Mouse (Mus musculus) spleen, postnatal 10 days (tissue): ENCODE data around the gene Emp3.
"Not testable (repeated sequence)": the region's sequence is repeated elsewhere in the genome, so short reads cannot be mapped to it uniquely, and the experiment has no call there.

Experiments used
- DNase-seq, 2 experiments: peaks; one replicate each; pipeline ENCODE4 v3.0.0; 2021 to 2022; ENCODE audit warnings: low spot score in 2 of 2

Emp3 gene

DNA sequence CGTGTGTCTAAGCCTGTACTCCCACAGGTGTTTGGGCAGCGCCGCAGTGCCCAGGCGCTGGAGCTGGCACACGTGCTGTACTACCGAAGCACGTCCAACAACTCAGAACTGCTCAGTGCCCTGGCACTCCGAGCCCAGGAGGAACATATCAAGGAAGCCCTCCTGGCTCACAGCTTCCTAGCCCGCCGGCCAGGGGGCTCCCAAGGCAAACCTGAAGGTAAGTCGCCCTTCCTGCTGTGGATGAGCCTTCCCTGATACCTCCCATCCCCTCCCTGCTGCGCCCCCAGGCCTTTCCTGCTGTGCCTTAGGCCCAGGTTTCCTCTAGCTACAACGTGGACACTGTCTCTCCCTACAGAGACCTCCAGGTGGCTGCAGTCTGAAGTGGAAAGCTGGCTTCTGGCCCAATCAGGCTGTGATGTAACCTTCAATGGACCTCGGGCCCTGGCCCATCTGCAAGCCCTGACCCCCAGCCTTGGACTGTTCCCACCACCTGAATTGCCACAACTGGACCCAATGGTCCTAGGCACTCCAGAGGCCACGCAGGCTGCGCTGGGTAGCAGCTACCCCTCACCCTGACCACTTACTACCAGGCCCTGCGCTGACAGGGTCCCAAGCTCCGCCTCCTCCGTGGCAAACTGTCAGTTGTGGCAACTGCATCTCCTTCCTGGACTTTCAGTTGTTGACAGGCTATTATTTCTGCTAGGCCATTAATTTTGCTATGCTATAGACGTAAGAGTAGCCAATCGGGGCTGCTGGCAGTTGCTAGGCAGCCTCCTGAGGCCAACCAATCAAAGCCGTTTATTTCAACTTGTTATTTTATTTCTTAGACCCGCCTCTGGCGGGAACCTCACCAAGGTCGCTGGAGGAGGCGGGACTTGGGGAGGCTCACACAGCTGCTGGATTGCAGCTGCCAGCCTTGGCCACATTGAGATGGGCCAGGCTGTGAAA, 4.9 kb downstream of the Emp3 start:
- DNase-seq: peak; percentile 73 to 88

DNA sequence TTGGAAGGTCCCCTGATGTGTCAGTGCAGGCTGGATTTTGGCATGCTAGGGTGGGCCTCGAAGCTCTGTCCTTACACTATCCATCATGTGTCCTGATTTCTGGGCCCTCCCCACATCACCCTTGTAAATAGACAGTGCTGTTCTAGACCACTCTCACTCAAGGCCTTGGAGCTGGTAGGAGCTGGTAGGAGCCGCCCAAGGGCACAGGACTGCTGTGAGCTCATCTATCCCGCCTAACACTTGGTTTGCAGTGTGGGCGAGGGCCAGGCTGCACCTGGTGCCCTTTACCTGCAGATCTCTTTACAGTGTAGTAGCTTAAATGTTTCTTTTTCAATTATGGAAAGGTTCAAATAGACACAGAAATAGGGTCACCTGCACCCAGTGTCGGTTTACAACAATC, 6.2 kb downstream of the Emp3 start:
- no peak for DNase-seq

DNA sequence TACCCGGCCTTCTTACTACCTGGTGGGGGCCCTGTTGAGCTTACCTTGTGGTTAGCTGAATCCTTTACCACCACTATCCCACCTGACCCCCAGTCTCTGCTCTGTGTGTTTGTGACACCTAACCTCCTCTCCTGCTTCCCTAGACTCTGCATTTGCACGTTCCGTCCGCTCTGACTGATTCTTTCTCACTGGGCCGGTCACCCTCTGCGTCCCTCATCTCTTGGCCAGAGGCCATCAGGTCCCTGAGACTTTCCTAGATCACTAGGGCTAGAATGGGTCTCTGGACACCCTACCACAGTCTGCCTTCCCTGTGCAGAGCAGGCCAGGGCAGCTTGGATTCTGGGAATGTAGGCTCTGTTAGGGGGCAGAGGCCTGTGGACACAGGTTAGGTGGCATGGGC, 7.1 kb downstream of the Emp3 start:
- DNase-seq: no peak

DNA sequence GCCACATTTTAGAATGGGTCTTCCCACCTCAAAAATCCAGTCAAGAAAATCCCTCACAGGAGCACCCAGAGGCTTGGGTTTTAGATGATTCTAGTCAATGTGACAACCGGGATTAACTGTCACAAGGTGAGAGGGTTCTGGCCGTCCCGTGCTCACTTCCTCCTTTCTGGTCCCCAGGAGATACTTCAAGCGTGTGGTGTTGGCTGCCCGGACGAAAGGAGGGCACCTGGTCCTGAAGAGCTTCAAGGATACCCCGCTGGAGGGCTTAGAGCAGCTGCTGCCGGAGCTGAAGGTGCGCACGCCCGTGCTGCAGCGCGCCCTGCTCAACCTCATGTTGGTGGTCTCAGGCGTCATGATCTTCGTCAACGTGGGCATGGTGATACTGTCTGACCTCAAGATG, 12.1 kb downstream of the Emp3 start:
- DNase-seq: no peak

DNA sequence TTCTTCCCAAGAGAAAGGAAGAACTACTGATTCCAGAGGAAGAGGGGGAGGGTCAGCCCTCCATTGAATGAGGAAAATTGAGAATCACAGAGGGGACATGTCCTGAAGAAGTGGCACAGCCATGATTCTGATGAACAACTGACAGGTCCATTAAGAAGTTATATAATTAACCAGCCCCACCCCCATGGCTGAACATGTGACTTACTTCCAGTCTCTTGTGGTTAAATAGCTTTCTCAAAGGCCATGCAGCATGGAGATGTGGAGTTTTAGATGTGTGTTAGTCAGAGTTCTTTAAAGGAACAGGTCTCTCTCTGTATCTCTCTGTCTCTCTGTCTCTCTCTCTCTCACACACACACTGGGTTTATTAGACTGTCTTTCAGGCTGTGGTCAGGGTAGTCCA, 12.8 kb downstream of the Emp3 start:
- DNase-seq: no peak

DNA sequence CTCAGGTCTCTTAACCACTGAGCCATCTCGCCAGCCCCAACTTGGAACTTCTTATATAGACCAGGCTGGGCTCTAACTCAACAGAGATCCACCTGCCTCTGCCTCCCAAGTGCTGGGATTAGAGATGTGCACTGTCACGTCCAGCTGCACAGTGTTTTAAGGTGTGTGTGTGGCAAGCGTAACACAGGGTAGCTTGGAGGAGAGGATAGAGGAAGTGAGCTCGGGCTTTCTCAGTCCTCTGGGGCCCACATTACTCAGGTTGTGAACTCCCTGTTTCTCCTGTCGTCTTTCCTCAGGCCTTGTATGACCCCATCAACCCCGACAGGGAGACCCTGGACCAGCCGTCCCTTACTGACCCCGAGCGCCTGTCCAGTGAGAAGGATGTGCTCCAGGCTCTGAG, 14.6 kb downstream of the Emp3 start:
- no peak for DNase-seq

DNA sequence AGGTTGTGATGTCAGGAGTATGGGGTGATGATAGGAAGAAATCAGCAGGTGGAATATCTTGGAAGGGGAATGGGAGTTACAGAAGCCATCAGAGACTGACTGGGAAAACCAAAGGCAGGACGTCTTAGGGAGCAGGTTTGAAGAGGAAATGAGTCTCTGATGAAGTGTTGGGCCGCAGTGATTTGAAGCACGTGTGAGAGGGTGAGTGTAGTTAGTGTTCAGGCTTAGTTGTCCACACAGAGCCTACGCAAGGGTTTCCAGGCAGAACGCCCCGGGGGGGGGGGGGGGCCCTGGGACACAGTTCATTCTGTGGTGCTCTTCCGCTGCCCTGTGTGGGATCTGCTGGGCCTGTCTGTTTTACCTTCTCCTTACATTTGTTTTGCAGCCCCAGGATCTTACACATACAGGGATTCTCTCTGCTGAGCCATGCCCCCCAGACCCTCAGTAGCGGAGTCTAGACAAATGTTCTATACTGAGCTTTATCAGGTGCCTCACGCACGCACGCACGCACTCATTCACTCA, 18.7 kb downstream of the Emp3 start:
- no peak for DNase-seq

DNA sequence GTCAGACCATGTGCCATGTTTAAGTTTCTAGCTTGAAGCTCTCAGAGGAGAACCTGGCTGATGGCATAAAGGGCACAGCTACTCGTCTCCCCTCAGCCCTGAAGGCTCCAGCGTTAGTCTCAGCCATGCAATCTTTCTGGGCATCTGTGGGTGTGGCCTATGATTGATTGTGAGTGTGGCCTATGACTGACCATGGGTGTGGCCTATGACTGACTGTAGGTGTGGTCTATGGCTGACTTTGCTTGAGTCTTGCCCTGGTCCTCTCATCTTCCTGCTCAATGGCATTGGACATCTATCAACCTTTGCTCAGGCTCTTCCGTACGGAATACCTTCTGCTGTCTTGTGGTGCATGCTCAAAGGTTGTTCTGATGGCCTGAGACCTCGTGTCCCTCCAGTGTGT, 19.6 kb downstream of the Emp3 start:
- DNase-seq: peak in 1 of 2 experiments; percentile 58

DNA sequence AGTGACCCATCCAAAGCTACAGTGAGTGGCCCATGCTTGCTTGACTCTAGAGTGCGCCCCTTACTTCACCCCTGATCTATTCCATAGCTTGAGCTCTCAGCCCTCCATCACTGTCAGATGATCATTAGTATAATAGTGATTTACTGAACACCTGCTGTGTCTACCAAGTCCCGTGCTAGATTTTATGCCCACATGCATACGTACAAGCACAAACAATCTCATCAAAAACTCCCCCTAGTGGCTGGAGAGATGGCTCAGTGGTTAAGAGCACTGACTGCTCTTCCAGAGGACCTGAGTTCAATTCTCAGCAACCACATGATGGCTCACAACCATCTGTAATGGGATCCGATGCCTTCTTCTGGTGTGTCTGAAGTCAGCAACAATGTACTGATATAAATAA, 23.1 kb downstream of the Emp3 start:
- peak in 1 of 2 experiments; percentile 55 for DNase-seq

DNA sequence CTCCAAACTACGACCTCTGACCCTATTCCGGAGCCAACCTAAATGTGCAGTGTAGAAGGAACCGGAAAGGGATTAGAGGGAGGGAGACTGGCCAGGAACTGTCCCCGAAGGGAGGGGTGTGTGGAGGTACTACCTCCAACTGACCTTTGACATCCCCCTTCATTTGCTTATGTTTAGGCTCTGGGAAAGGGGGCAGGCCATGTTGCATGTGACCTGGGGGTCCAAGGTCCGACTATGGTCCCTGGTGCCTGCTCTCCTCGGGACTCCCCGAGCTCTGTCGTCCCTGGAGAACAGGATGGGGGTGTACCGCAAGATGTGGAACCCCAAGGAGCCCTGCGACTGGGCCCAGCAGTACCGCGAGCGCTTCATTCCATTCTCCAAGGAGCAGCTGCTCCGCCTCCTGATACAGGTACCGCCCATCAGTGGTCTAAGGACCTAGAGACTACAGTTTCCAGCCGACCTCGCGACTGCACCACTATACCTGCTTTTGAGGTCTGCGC, 23.9 kb downstream of the Emp3 start:
- peak; percentile 70 to 75 for DNase-seq

DNA sequence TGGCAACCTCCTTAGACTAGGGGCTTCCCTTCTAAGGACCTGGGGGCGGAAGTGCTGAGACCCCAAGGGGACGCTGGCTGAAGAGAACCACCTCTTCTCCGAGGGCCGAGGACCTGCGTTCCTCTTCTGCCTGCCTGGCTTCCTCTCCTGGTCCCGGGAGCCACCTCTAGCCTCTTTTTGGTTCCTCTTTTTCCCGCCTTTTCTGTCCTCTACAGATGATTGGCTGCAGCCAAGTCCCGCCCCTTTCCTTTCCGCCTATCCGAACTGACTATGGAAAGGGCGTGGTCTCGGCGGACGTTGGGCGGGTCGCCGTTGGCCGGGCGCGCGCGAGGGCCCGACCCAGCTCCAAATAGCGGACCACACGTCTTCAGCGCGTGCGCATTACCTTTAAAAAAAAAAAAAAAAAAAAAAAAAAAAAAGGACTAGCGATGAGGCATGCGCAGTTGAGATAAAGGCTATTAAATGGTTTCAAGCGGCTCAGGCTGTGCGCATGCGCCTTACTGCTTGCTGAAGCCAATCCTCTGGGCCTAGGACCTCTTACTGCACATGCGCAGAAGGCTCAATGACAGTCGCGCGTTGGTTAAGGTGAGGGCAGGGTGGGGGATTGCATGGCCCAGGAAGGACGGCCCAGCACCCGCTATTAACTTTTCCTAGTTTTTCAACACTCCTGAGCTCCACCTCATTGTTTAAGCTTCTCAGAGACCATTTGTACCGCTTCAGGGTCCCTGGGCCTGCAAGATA, 24.5 kb downstream of the Emp3 start, which contains the start of the genes Syngr4 and Tmem143:
Gene Syngr4, minus strand, starts transcription at position 198 of the 741 bp plus-strand sequence.
Gene Tmem143, plus strand, starts transcription at position 425 of the 741 bp plus-strand sequence.
- DNase-seq: peak; percentile 93 to 97

DNA sequence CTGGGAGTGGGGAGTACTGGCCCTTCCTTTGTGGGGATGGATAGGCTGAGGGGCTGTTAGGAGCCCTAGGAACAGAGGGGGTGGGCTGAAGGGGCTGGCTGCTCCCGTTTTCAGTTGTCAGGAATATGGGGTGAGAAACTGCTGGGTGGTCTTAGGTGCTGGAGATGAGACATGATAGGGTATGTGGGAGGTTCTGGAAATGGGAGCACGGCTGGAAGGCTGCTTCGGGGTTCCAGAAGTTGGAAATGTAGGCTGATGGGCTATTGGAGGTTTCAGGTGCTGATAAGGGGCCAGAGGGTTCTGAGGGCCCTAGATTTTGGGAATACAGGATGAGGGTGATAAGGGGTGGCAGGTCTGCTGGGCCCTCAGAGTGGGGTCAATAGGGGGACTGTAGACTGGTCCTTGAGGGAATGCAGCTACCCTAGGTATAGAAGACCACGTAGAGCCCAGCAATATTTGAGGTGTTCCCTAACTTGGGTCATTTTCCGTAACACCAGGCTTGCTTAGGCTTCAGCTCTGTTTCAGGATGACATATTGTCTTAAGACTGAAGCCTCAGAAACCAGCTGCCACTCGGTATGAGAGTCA, 25.2 kb downstream of the Emp3 start:
- DNase-seq: no peak

DNA sequence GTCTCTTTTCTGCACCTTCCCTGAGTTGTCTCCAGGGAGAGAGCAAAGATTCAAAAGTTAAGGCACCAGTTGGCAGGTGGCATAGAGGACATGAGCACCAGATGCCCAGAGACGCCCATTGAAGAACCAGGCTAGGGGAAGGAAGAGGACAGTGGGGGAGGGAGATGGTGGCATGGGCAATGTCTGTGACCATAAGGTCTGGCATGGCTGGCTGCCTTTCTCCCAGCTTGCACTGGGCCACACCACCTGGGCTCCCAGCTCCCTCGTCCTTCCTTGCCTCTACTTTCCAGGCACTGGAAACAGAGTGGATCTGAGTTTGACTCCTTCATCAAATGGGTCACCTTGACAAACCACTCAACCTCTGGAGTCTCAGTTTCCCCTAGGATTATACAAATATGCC, 28.6 kb downstream of the Emp3 start:
- no peak for DNase-seq

DNA sequence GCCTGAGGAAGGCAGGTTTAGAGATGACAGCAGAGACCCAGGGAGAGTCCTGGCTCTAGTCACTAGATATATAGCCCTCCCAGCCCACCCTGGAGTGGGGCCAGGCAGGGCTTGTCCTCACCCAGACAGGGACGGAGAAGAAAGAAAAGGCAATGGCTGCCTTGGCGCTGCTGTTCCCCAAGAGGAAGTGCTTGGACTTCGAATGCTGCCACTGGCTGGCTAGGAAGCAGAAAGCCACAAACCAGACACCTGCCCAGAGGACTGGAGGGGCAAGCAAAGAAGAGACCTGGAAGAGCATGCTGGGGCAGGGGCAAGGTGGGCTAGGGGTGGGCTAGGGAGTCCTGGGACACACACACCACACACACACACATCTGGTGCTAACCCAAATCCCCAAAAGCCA, 34.0 kb downstream of the Emp3 start:
- no peak for DNase-seq

DNA sequence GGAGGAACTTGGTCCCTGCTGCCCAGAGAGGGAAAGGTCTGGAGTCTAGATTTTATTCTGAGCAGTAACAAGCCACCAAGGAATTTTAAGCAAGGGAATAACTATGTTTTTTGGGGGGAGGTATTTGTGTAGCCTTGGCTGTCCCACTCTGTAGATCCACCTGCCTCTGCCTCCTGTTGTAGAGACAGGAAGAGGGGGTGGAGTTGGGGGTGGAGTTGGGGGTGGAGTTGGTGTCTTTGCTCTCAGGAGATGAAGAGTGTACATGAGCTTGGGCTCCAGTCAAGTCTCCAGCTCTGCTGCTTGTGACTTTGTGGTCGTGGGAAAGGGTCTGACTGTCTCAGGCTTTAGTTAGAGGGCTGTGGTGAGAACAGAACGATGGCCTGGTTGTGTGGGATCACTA, 40.2 kb downstream of the Emp3 start:
- no peak for DNase-seq

DNA sequence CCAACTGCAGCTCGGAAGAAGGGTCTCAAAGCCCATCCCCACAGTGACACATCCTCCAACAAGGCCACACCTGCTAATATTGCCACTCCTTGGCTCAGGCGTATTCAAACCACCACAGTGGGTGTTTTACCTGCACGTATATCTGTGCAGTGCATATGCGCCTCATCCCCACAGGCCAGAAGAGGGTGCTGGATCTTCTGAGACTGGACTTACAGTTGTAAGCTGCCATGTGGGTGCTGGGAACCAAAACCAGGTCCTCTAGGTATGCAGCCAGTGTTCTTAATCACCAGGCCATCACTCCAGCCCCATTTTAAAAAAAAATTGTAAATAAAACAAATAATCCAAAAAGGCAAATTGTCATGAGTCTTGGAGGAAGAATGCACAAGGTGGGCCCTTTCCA, 40.7 kb downstream of the Emp3 start:
- DNase-seq: no peak

DNA sequence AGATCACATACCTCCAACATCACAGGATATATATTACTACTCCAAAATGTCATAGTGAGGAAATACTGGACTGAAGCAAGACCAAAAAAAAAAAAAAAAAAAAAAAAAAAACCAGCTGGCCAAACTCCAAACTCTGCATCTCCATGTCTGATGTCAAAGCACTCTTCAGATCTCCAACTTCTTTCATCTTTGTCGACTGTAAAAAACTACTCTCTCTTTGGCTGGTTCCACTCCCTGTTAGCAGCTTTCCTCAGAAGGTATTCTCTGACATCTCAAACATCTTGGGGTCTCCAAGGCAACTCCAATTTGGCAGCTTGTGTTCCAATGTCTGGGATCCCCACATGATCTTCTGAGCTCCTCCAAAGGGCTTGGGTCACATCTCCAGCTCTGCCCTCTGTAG, 42.9 kb downstream of the Emp3 start, which contains the start of gene Grin2d:
Gene Grin2d, minus strand, starts transcription at position 101 of the 400 bp plus-strand sequence.
- not testable (repeated sequence) for DNase-seq

DNA sequence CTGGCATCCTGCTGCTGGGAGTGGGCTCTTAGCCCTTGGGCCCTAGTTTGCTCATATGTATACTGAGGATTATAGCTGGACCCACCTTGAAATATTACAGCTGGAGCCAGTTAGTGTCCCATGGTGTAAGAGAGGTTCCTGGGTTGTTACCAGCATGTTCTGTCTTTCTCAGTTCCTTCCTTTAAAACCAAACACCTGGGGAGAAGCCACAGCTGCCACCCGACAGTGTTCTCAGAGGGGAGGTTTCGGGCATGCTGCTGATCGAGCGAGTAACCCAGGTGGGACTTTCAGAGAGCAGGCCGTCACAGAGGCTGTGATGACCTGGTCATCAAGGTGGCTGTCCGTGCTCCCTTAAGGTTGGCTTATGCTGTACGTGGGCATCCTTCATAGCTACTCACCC, 44.3 kb downstream of the Emp3 start:
- no peak for DNase-seq

DNA sequence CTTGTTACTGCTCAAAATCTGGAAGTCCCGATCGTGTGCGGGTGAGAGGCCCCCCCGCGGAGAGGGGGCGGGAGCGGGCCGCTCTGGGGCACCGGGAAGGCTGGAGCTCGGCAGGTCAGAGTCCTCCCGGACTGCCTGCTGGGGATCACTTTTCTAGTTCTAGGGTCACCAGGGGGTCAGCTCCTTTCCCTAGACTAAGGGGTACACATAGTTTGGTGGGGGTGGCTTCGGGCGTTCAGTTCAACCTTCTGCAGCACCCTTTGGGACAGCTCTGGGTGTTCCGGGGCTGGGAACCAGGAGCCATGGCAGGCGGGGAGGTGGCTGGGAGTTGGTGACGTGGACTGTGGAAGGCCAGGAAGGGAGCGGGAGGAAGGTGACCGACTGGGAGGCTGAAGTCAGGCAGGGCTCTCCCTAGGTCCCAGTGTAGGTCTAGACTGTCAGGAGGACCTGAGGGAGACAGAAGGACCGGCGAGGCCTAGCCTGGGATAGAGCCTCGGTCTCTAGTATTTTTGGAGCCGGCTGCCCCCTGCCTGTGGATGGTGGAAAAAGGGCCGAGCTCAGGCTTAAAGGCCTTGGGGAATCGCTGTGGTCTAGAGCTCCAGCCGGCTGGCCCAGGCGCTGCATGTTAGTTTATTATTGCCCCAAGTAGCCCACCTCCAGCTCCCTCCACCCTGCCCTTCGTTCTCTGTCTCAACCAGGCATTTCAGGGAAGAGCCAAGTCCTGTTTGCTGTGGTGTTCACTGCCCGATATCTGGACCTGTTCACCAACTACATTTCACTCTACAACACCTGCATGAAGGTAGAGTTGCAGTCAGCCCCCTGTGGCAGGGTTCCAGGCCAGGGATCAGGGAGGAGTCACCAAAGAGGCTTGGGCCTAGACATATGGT, 47.9 kb downstream of the Emp3 start:
- DNase-seq: peak; percentile 71 to 82

DNA sequence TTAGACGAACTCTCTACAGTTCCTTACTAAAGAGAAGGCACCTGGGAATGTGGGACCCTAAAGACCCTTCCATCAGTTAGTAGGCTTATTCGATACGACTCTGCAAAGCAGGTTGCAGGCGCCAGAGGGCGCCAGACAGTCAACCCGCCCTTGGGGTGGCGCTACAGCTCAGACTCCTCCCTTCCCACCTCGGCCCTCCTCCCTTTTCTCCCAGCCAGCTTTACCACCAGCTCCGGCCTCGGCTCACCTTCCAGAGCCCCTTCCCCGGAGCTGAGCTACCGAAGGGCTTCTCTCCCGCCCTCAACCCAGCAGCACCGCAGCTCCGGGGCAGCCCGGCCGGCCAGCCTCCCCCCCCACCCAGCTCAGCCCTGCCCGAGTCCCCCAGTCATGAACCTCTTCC, 48.6 kb downstream of the Emp3 start, which contains the start of gene Kdelr1:
Gene Kdelr1, plus strand, starts transcription at position 149 of the 400 bp plus-strand sequence.
- DNase-seq: peak; percentile 90 to 93
